Mouse (Mus musculus): Measurements from ENCODE around the gene Gse1. TPM values are rescaled to one million over a fixed set of nuclear protein-coding genes. Genes with fewer than 3 reads are reported as not detected.
A peak's percentile ranks its signal among the peaks of the same experiment; 100 is the strongest.
"Not testable (repeated sequence)": the region's sequence is repeated elsewhere in the genome, so short reads cannot be mapped to it uniquely, and the experiment has no call there.

The Gse1 gene
- total RNA-seq, 2 experiments from 2014 or later, result 77.7 to 105 TPM

GRCm38 (mm10) chr8:120348922-120349321 is 120.7 kb downstream of the Gse1 start:
- H3K27ac ChIP-seq, result no peak overlapping the region
- no peak for TF ChIP-seq CTCF (IDR thresholded peaks at IDR 0.05)
- no peak for DNase-seq (ENCODE audit: extremely low spot score in 1 of 2, low spot score in 2 of 2)
- intact Hi-C loops (cut with DNase I), result no loop called here
- no peak overlapping the region for H3K4me3 ChIP-seq

- no peak for DNase-seq (ENCODE audit: extremely low spot score in 1 of 2, low spot score in 2 of 2)
- H3K4me3 ChIP-seq, result no peak overlapping the region
- no peak for TF ChIP-seq CTCF (IDR thresholded peaks at IDR 0.05)
- H3K27ac ChIP-seq, result peak overlapping the region; percentile 68
- intact Hi-C loops (cut with DNase I), result loop anchor here (1.0 kb wide), 1 partner anchor 31 kb away; no protein-coding TSS in a partner anchor
These were observed 123.2 kb downstream of the Gse1 start for GRCm38 (mm10) chr8:120351332-120352071.

GRCm38 (mm10) chr8:120352096-120352495 is 123.8 kb downstream of the Gse1 start:
- Histone ChIP-seq H3K4me3 (no peak overlapping the region), H3K27ac (peak overlapping the region; percentile 68)
- intact Hi-C loops (cut with DNase I), result loop anchor here (1.0 kb wide), 1 partner anchor 30 kb away; no protein-coding TSS in a partner anchor
- peak; percentile 59 to 72 for DNase-seq (ENCODE audit: extremely low spot score in 1 of 2, low spot score in 2 of 2)
- TF ChIP-seq CTCF (IDR thresholded peaks at IDR 0.05), result no peak

GRCm38 (mm10) chr8:120356067-120356466 is 127.8 kb downstream of the Gse1 start:
- TF ChIP-seq CTCF (IDR thresholded peaks at IDR 0.05), result no peak
- H3K27ac ChIP-seq, result no peak overlapping the region
- DNase-seq (ENCODE audit: extremely low spot score in 1 of 2, low spot score in 2 of 2), result no peak
- no peak overlapping the region for H3K4me3 ChIP-seq
- intact Hi-C loops (cut with DNase I), result no loop called here

GRCm38 (mm10) chr8:120357504-120357903 is 129.2 kb downstream of the Gse1 start:
- no peak overlapping the region for H3K4me3 ChIP-seq
- no peak for DNase-seq (ENCODE audit: extremely low spot score in 1 of 2, low spot score in 2 of 2)
- intact Hi-C loops (cut with DNase I), result no loop called here
- no peak overlapping the region for H3K27ac ChIP-seq
- TF ChIP-seq CTCF (IDR thresholded peaks at IDR 0.05), result no peak

- Histone ChIP-seq H3K27ac (peak overlapping the region; percentile 38; the same call in 1 of the 2 replicates), H3K4me3 (no peak overlapping the region)
- DNase-seq (ENCODE audit: extremely low spot score in 1 of 2, low spot score in 2 of 2), result peak in 1 of 2 experiments; percentile 38
- TF ChIP-seq CTCF (IDR thresholded peaks at IDR 0.05), result no peak
- intact Hi-C loops (cut with DNase I), result no loop called here
These were observed 133.0 kb downstream of the Gse1 start for GRCm38 (mm10) chr8:120361301-120361700.

GRCm38 (mm10) chr8:120363552-120364071 is 135.4 kb downstream of the Gse1 start:
- Histone ChIP-seq H3K4me3 (no peak overlapping the region), H3K27ac (peak overlapping the region; percentile 55)
- no peak for DNase-seq (ENCODE audit: extremely low spot score in 1 of 2, low spot score in 2 of 2)
- peak; percentile 55 for TF ChIP-seq CTCF (IDR thresholded peaks at IDR 0.05)
- intact Hi-C loops (cut with DNase I), result no loop called here

GRCm38 (mm10) chr8:120364093-120364725 is 136.0 kb downstream of the Gse1 start:
- DNase-seq (ENCODE audit: extremely low spot score in 1 of 2, low spot score in 2 of 2), result no peak

GRCm38 (mm10) chr8:120366840-120367239 is 138.6 kb downstream of the Gse1 start:
- no peak for TF ChIP-seq CTCF (IDR thresholded peaks at IDR 0.05)
- H3K27ac ChIP-seq, result no peak overlapping the region
- no peak overlapping the region for H3K4me3 ChIP-seq
- DNase-seq (ENCODE audit: extremely low spot score in 1 of 2, low spot score in 2 of 2), result no peak
- intact Hi-C loops (cut with DNase I), result loop anchor here (5.0 kb wide), 1 partner anchor 120 kb away; no protein-coding TSS in a partner anchor

More at GRCm38 (mm10) chr8:120364093-120364725, 136.0 kb downstream of the Gse1 start:
- intact Hi-C loops (cut with DNase I), result no loop called here
- Histone ChIP-seq H3K27ac (peak overlapping the region; percentile 55), H3K4me3 (no peak overlapping the region)
- TF ChIP-seq CTCF (IDR thresholded peaks at IDR 0.05), result peak; percentile 55

GRCm38 (mm10) chr8:120368191-120368590 is 139.9 kb downstream of the Gse1 start:
- intact Hi-C loops (cut with DNase I), result loop anchor here (5.0 kb wide), 1 partner anchor 119 kb away; no protein-coding TSS in a partner anchor
- not testable (repeated sequence) for H3K4me3 ChIP-seq; DNase-seq (ENCODE audit: extremely low spot score in 1 of 2, low spot score in 2 of 2); H3K27ac ChIP-seq

- TF ChIP-seq CTCF (IDR thresholded peaks at IDR 0.05), result peak; percentile 47
- H3K27ac ChIP-seq, result peak overlapping the region; percentile 65
- intact Hi-C loops (cut with DNase I), result loop anchor here (5.0 kb wide), 1 partner anchor 118 kb away; no protein-coding TSS in a partner anchor
These were observed 140.8 kb downstream of the Gse1 start for GRCm38 (mm10) chr8:120368814-120369649.

More at GRCm38 (mm10) chr8:120368814-120369649, 140.8 kb downstream of the Gse1 start:
- H3K4me3 ChIP-seq, result no peak overlapping the region
- DNase-seq (ENCODE audit: extremely low spot score in 1 of 2, low spot score in 2 of 2), result peak; percentile 77 to 83

All from left cerebral cortex, adult 2 months (tissue).